Mouse (Mus musculus): ENCODE results near the gene Prdm2. TPM values are rescaled to one million over a fixed set of nuclear protein-coding genes. Genes with fewer than 3 reads are reported as not detected.

Prdm2 gene
- polyA plus RNA-seq, 1 experiment from 2014 or later = 5.0 TPM

- Histone ChIP-seq H3K36me3 (ENCODE audit: control insufficient read depth, insufficient read depth, low read length) (no peaks in the 10 kb centered on the region), H3K4me1 (replicated peaks; ENCODE audit: control insufficient read depth, insufficient read depth) (no peaks in the 10 kb centered on the region), H3K4me3 (ENCODE audit: low read depth, low read length) (no peak overlapping the region), H3K27me3 (ENCODE audit: control insufficient read depth, insufficient read depth, low read length) (no peaks in the 10 kb centered on the region), H3K9ac (ENCODE audit: low read length) (no peak overlapping the region), H3K9me3 (ENCODE audit: control insufficient read depth, low read length) (no peaks in the 10 kb centered on the region), H3K4me2 (replicated peaks; ENCODE audit: low read depth) (no peak overlapping the region), H3K27ac (replicated peaks) (no peak overlapping the region)
- ATAC-seq (ENCODE audit: low FRiP score, low TSS enrichment) (no peak), DNase-seq (ENCODE audit: low spot score) (no peak)
- TF ChIP-seq CTCF (IDR thresholded peaks at IDR 0.05; ENCODE audit: low read depth) (no peak), EP300 (optimal IDR thresholded peaks at IDR 0.05) (no peak)
- 66% methylated on average over 3 of the region's 3 CpGs for WGBS
Observed at GRCm38 (mm10) chr4:143198371-143198770, 14.4 kb downstream of the Prdm2 start.

GRCm38 (mm10) chr4:143197845-143198356 lies 14.9 kb downstream of the Prdm2 start:
- Histone ChIP-seq H3K9me3 (ENCODE audit: control insufficient read depth, low read length) (no peaks in the 10 kb centered on the region), H3K36me3 (ENCODE audit: control insufficient read depth, insufficient read depth, low read length) (no peaks in the 10 kb centered on the region), H3K27me3 (ENCODE audit: control insufficient read depth, insufficient read depth, low read length) (no peaks in the 10 kb centered on the region), H3K4me2 (replicated peaks; ENCODE audit: low read depth) (no peak overlapping the region), H3K4me3 (ENCODE audit: low read depth, low read length) (no peak overlapping the region), H3K4me1 (replicated peaks; ENCODE audit: control insufficient read depth, insufficient read depth) (no peaks in the 10 kb centered on the region), H3K9ac (ENCODE audit: low read length) (no peak overlapping the region), H3K27ac (replicated peaks) (no peak overlapping the region)
- no peak for ATAC-seq (ENCODE audit: low FRiP score, low TSS enrichment)
- no peak for DNase-seq (ENCODE audit: low spot score)
- TF ChIP-seq EP300 (optimal IDR thresholded peaks at IDR 0.05) (no peak), CTCF (IDR thresholded peaks at IDR 0.05; ENCODE audit: low read depth) (no peak)
- 67% methylated on average over 5 of the region's 5 CpGs for WGBS

DNA sequence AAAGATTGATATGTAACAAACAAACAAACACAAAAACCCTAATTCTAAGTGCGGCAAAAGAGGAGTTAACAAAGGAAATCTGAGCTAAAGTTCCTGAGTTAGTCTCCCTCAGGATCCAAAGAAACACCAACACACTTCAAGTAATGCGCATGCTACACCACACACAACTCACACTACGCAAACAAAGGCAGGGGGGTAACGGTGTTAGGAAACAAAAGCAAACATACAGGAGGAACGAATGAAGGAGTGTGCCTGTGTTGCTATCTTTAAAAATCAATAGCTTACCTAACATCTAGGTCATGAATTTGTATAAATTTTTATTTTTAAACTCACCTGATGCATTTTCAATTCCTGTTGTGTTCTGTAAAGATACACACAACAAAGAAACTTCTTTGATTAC lies 18.5 kb downstream of the Prdm2 start:
- no peaks in the 10 kb centered on the region for H3K36me3 ChIP-seq (ENCODE audit: control insufficient read depth, insufficient read depth, low read length)
- DNase-seq (ENCODE audit: low spot score) (no peak), ATAC-seq (ENCODE audit: low FRiP score, low TSS enrichment) (no peak)
- no peak overlapping the region for H3K4me2 ChIP-seq (replicated peaks; ENCODE audit: low read depth)
- TF ChIP-seq CTCF (IDR thresholded peaks at IDR 0.05; ENCODE audit: low read depth) = no peak
- TF ChIP-seq EP300 (optimal IDR thresholded peaks at IDR 0.05) = no peak
- no peak overlapping the region for H3K9ac ChIP-seq (ENCODE audit: low read length)
- WGBS = 67% methylated on average over 5 of the region's 5 CpGs
- H3K9me3 ChIP-seq (ENCODE audit: control insufficient read depth, low read length) = no peaks in the 10 kb centered on the region
- H3K4me3 ChIP-seq (ENCODE audit: low read depth, low read length) = no peak overlapping the region
- no peak overlapping the region for H3K27ac ChIP-seq (replicated peaks)
- H3K27me3 ChIP-seq (ENCODE audit: control insufficient read depth, insufficient read depth, low read length) = no peaks in the 10 kb centered on the region
- no peaks in the 10 kb centered on the region for H3K4me1 ChIP-seq (replicated peaks; ENCODE audit: control insufficient read depth, insufficient read depth)

DNA sequence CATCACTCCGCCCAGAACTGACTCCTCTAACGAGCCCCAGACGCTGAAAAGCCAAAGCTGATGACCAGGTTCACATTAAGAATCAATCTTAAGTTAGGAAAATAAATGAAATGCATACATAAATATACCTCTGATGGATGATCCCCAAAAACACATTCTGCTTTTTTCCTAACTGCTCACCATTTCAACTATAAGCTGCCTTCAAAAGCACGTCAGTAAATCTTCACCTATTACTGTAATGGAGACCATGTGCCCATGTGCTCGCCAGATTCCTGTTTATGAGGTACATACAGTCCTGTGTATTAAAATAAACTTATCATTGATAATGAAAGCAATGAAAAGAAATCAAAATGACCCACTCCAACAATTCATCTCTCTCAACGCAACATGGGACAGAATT lies 19.6 kb downstream of the Prdm2 start:
- no peak for DNase-seq (ENCODE audit: low spot score)
- no peak for ATAC-seq (ENCODE audit: low FRiP score, low TSS enrichment)
- Histone ChIP-seq H3K27me3 (ENCODE audit: control insufficient read depth, insufficient read depth, low read length) (no peaks in the 10 kb centered on the region), H3K4me3 (ENCODE audit: low read depth, low read length) (no peak overlapping the region), H3K36me3 (ENCODE audit: control insufficient read depth, insufficient read depth, low read length) (no peaks in the 10 kb centered on the region), H3K4me2 (replicated peaks; ENCODE audit: low read depth) (no peak overlapping the region), H3K9me3 (ENCODE audit: control insufficient read depth, low read length) (no peaks in the 10 kb centered on the region), H3K27ac (replicated peaks) (no peak overlapping the region), H3K9ac (ENCODE audit: low read length) (no peak overlapping the region), H3K4me1 (replicated peaks; ENCODE audit: control insufficient read depth, insufficient read depth) (no peaks in the 10 kb centered on the region)
- 79% methylated on average over 6 of the region's 6 CpGs for WGBS
- TF ChIP-seq CTCF (IDR thresholded peaks at IDR 0.05; ENCODE audit: low read depth) (no peak), EP300 (optimal IDR thresholded peaks at IDR 0.05) (no peak)

- WGBS = 67% methylated on average over 3 of the region's 3 CpGs
- Histone ChIP-seq H3K27me3 (ENCODE audit: control insufficient read depth, insufficient read depth, low read length) (no peaks in the 10 kb centered on the region), H3K36me3 (ENCODE audit: control insufficient read depth, insufficient read depth, low read length) (no peaks in the 10 kb centered on the region), H3K4me2 (replicated peaks; ENCODE audit: low read depth) (no peak overlapping the region), H3K4me3 (ENCODE audit: low read depth, low read length) (no peak overlapping the region), H3K27ac (replicated peaks) (no peak overlapping the region), H3K9ac (ENCODE audit: low read length) (no peak overlapping the region), H3K9me3 (ENCODE audit: control insufficient read depth, low read length) (no peaks in the 10 kb centered on the region), H3K4me1 (replicated peaks; ENCODE audit: control insufficient read depth, insufficient read depth) (no peaks in the 10 kb centered on the region)
- no peak for TF ChIP-seq EP300 (optimal IDR thresholded peaks at IDR 0.05)
- DNase-seq (ENCODE audit: low spot score) (no peak), ATAC-seq (ENCODE audit: low FRiP score, low TSS enrichment) (no peak)
Observed at GRCm38 (mm10) chr4:143191783-143192182, 21.0 kb downstream of the Prdm2 start.

DNA sequence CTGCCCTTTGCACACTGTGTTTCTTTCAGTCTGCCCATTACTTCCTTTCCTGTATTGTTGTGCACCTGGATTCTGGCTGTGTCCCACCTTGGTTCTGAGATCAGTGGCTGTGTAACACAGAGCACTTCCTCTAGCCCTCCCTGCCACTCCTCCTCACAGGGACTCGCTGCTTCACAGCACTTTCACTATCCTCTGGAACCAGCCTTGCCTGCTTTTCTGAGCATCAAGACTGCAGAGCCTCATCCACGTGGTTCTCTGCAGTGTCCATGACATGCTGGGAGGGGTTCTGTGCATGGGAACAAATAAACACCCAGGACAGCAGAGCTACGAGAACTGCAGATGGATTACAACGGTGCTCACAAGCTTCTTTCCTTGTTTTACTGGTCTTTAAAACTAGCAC lies 22.1 kb downstream of the Prdm2 start:
- Histone ChIP-seq H3K36me3 (ENCODE audit: control insufficient read depth, insufficient read depth, low read length) (no peaks in the 10 kb centered on the region), H3K27me3 (ENCODE audit: control insufficient read depth, insufficient read depth, low read length) (no peaks in the 10 kb centered on the region), H3K9me3 (ENCODE audit: control insufficient read depth, low read length) (no peaks in the 10 kb centered on the region), H3K4me3 (ENCODE audit: low read depth, low read length) (no peak overlapping the region), H3K9ac (ENCODE audit: low read length) (no peak overlapping the region; the same call in 1 of the 2 replicates), H3K4me2 (replicated peaks; ENCODE audit: low read depth) (peak overlapping the region; percentile 20; the same call in 1 of the 2 replicates), H3K4me1 (replicated peaks; ENCODE audit: control insufficient read depth, insufficient read depth) (no peaks in the 10 kb centered on the region), H3K27ac (replicated peaks) (no peak overlapping the region)
- ATAC-seq (ENCODE audit: low FRiP score, low TSS enrichment) (peak; percentile 38; the same call in 1 of the 2 replicates), DNase-seq (ENCODE audit: low spot score) (peak; percentile 17)
- WGBS = 21% methylated on average over 4 of the region's 4 CpGs
- TF ChIP-seq EP300 (optimal IDR thresholded peaks at IDR 0.05) = no peak
- TF ChIP-seq CTCF (IDR thresholded peaks at IDR 0.05; ENCODE audit: low read depth) = no peak

Measured in stomach, postnatal 0 days (tissue).